Mouse (Mus musculus) thymus, adult 2 months (tissue): Measurements from ENCODE around the gene Thbs3. TPM values are rescaled to one million over a fixed set of nuclear protein-coding genes. Genes with fewer than 3 reads are reported as not detected.

Experiments
- DNase-seq: peaks from one replicate; pipeline ENCODE4 v3.0.0; 2021
- H3K27ac ChIP-seq: fragments of 200-500 bp; 2 replicates; pipeline ENCODE4 v1.5.1; 2012; ENCODE audit warnings: low read length, control low read depth; ENCODE audit not compliant: control insufficient read depth, insufficient read depth
- H3K27me3 ChIP-seq: fragments of 200-500 bp; 2 replicates; pipeline ENCODE4 v1.6.1; 2012; ENCODE audit warnings: mild to moderate bottlenecking, low read length, moderate library complexity, mixed read lengths; ENCODE audit not compliant: control insufficient read depth, insufficient read depth
- H3K36me3 ChIP-seq: fragments of 200-500 bp; 2 replicates; pipeline ENCODE4 v1.6.1; 2012; ENCODE audit warnings: mild to moderate bottlenecking, low read length, moderate library complexity; ENCODE audit not compliant: control insufficient read depth, insufficient read depth
- H3K4me1 ChIP-seq: fragments of 200-500 bp; replicated peaks from 2 replicates; pipeline ENCODE4 v1.6.1; 2012; ENCODE audit warnings: low read length; ENCODE audit not compliant: control insufficient read depth, insufficient read depth
- H3K4me3 ChIP-seq: fragments of 200-500 bp; 2 replicates; pipeline ENCODE4 v1.5.1; 2012; ENCODE audit warnings: mild to moderate bottlenecking, low read length, control low read depth, moderate library complexity; ENCODE audit not compliant: control insufficient read depth, insufficient read depth
- CTCF ChIP-seq: fragments of 200-500 bp; IDR thresholded peaks from 2 replicates; pipeline ENCODE4 v1.5.1; 2012; ENCODE audit warnings: mild to moderate bottlenecking, control low read depth, low read length, moderate library complexity, borderline replicate concordance; ENCODE audit not compliant: control insufficient read depth, poor library complexity, insufficient read depth; ENCODE audit errors: extremely low read depth
- POLR2A ChIP-seq: fragments of 200-500 bp; IDR thresholded peaks from 2 replicates; pipeline ENCODE4 v1.6.1; 2012; ENCODE audit warnings: mild to moderate bottlenecking, low read length, control low read depth, moderate library complexity; ENCODE audit not compliant: control insufficient read depth, poor library complexity, insufficient read depth; ENCODE audit errors: extremely low read depth
- WGBS: fragments of 180-500 bp; shearing (Covaris S2); methylation state at CpG from one replicate; pipeline ENCODE4 v1.1.7; 2018; 5-methylcytosine and 5-hydroxymethylcytosine counted together
- polyA plus RNA-seq: library from polyadenylated mRNA; depleted of rRNA; stranded (reverse); fragments of >200 nt; gene quantifications from 2 replicates; pipeline ENCODE4 v1.2.3, GENCODE M21; 2012

Thbs3 gene
- polyA plus RNA-seq, 1 experiment, result 10.9 TPM

DNA sequence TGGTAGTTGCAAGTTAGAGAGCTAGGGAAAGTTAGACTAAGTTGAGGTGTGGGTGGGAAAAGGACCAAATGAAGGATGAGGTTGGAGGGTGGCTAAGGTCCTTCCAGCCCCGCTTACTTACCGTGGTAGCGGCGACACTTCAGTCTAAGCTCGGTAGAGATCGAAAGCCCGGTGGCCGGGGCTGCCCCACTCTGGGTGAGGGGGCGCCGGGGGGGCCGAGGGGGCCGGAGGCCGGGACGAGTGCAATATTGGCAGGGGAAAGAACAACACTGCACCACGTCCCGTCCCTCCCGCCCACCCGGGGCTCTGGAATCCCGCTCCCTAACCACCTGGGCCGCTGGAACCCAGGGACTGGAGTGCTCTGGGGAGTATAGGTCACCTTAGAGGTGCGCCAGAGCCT is 11.9 kb downstream of the Thbs3 start, which contains the start of gene Mtx1:
TSS of gene Mtx1 (minus strand) at position 189 of the 400 bp plus-strand sequence.
- no peak for DNase-seq
- WGBS, result 20% methylated on average over 21 of the region's 21 CpGs
- no peak within 1 kb of the TSS for H3K27ac ChIP-seq
- peak within 1 kb of the TSS; percentile 24 for H3K4me3 ChIP-seq
- no peaks in the 10 kb centered on the region for H3K27me3 ChIP-seq
- H3K36me3 ChIP-seq, result no peaks in the 10 kb centered on the region
- H3K4me1 ChIP-seq, result peaks cover 16% of the 10 kb centered on the region
- TF ChIP-seq CTCF (no peak), POLR2A (no peak)

DNA sequence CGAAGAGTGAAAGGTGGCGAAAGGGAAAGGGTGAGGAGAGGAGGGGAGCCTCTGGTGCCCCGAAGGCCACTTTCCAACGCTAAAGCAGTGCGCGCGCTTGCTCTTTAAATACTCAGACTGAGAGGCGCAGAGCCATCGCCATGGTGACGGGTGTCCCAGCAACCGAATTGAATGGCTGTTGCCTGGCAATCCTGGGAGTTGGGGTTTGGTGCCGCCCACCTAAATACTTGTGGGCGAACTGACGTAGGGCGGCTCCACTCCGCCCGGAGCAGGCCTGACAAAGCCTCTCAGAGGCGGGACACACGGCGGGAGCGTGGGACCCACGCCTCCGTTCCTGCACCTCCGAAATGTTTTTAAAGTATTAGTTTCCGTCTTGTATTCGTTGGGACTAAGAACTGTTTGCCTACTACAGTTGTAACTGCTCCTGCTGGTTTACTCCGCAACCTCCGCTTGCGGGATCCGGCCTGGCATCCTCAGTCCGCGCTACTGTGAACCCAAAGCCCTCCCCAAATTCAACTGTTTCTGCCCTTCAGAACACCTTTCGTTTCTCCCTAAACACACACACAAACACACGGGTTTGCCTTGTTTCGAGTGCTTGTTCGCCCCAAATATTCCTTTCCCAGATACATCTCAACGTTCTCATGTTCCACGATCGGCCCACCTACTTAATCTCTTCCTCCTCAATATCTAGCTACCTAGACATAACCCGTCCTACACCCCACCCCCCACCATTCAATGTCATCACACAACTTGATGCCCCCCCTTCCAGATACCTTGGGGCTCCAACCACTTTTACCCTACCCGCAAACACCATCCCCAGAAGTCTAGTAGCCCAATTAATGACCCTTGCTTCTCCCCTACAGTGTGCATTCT is 12.6 kb downstream of the Thbs3 start:
- DNase-seq, result peak; percentile 51
- Histone ChIP-seq H3K36me3 (no peaks in the 10 kb centered on the region), H3K27me3 (no peaks in the 10 kb centered on the region), H3K27ac (no peak overlapping the region), H3K4me3 (peak overlapping the region; percentile 24), H3K4me1 (peaks cover 16% of the 10 kb centered on the region)
- 2% methylated on average over 41 of the region's 41 CpGs for WGBS
- TF ChIP-seq POLR2A (0 out of 2 replicates have a peak, but pooled peaks have one; percentile 24), CTCF (0 out of 2 replicates have a peak, but pooled peaks have one; percentile 14)

DNA sequence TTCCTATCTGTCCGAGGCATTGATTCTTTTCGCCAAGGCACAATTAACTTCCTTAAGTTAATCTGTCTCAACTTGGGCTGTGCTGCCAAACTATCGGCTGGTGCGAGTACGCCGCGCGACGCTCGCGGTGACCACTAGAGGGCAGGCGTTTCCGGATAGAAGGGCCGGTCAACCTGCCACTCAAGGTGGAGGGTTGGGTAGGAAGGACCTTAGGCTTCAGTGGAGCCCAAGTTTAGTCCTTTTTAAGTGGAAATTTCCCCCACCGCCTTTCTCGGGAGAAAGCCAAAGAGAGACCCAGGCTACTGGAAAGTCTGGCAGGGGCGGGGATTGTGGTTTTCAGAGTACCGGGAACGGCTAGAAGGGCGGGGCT is 13.2 kb downstream of the Thbs3 start:
- peak; percentile 90 for DNase-seq
- under 1% methylated on average over 20 of the region's 20 CpGs for WGBS
- Histone ChIP-seq H3K27me3 (no peaks in the 10 kb centered on the region), H3K27ac (no peak overlapping the region), H3K4me3 (peak overlapping the region; percentile 49), H3K4me1 (peaks cover 16% of the 10 kb centered on the region), H3K36me3 (no peaks in the 10 kb centered on the region)
- TF ChIP-seq POLR2A, result no peak
- TF ChIP-seq CTCF, result peak; percentile 96

GRCm38 (mm10) chr3:89228836-89229235 is 13.9 kb downstream of the Thbs3 start, which contains the start of gene Muc1:
TSS of gene Muc1 (plus strand) at chr3:89229057.
- TF ChIP-seq CTCF (no peak), POLR2A (no peak)
- Histone ChIP-seq H3K27ac (no peak within 1 kb of the TSS), H3K27me3 (no peaks in the 10 kb centered on the region), H3K4me3 (peak within 1 kb of the TSS; percentile 49), H3K4me1 (peaks cover 16% of the 10 kb centered on the region), H3K36me3 (no peaks in the 10 kb centered on the region)
- no peak for DNase-seq
- WGBS, result 69% methylated on average over 10 of the region's 10 CpGs

- peaks cover 16% of the 10 kb centered on the region for H3K4me1 ChIP-seq
Observed at GRCm38 (mm10) chr3:89229276-89229675, 14.3 kb downstream of the Thbs3 start.

GRCm38 (mm10) chr3:89230561-89230960 is 15.6 kb downstream of the Thbs3 start:
- Histone ChIP-seq H3K4me3 (no peak overlapping the region), H3K27ac (no peak overlapping the region), H3K4me1 (peaks cover 16% of the 10 kb centered on the region), H3K27me3 (no peaks in the 10 kb centered on the region), H3K36me3 (no peaks in the 10 kb centered on the region)
- no peak for DNase-seq
- TF ChIP-seq POLR2A (no peak), CTCF (no peak)
- 88% methylated on average over 2 of the region's 2 CpGs for WGBS

More at GRCm38 (mm10) chr3:89229276-89229675, 14.3 kb downstream of the Thbs3 start:
- no peak overlapping the region for H3K4me3 ChIP-seq
- no peaks in the 10 kb centered on the region for H3K36me3 ChIP-seq
- DNase-seq, result no peak
- no peak overlapping the region for H3K27ac ChIP-seq
- no peaks in the 10 kb centered on the region for H3K27me3 ChIP-seq
- WGBS, result 96% methylated on average over 4 of the region's 4 CpGs
- no peak for TF ChIP-seq CTCF
- TF ChIP-seq POLR2A, result no peak
